Mouse (Mus musculus) heart, adult 2 months (tissue): ENCODE measurements at regions not wholly inside any gene's neighbourhood (a gene's known extent, or its start where the extent isn't known, plus 50 kb on each side); places are given as distances from the start of the nearest gene placed in this dataset.

ENCODE experiments used
- CTCF ChIP-seq: fragments of 200-600 bp; IDR thresholded peaks from 2 replicates; pipeline ENCODE4 v1.8.1; 2022; ENCODE audit warnings: antibody characterized with exemption, mild to moderate bottlenecking, moderate library complexity
- EP300 ChIP-seq: fragments of 200-500 bp; IDR thresholded peaks from 2 replicates; pipeline ENCODE4 v1.6.1; 2011; ENCODE audit warnings: low read depth, low read length, control low read depth; ENCODE audit not compliant: insufficient read depth
- POLR2A ChIP-seq: fragments of 200-500 bp; IDR thresholded peaks from 2 replicates; pipeline ENCODE4 v1.6.1; 2011; ENCODE audit warnings: mild to moderate bottlenecking, low read depth, low read length, control low read depth; ENCODE audit not compliant: insufficient read depth

GRCm38 (mm10) chr9:113074866-113075265 is 633.2 kb downstream of the Pdcd6ip start:
- TF ChIP-seq POLR2A (no peak), CTCF (no peak), EP300 (no peak)
